In the genomic region with DNA sequence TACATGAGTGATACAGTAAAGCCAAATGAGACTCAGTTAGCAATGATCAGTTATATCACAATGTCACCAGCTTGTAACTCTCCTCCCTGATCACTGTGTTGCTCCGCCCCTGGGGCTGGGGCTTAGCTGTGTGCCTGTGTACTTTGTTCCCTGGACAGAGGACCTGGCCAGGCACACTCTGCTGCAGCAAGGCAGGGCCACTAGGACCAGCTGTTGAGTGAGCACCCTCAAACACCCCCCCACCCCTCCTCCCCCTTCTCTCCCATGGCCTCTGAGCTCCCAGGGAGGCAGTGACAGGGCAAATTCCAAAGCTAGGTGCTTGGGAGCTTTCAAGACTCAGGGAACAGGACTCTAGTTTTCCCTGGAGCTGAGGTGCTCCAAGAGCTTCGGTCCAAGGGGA, we compare ENCODE assay signal across 8 mouse cellular contexts.
A peak's percentile ranks its signal among the peaks of the same experiment; 100 is the strongest.
DNase-seq lines count a peak whose midpoint lies in the region; ATAC-seq and TF ChIP-seq lines count a peak whose summit lies in the region.
"Had no signal": no experiment of that assay in that cellular context is flagged by ENCODE, and none has a peak within 500 bp of the region (broad histone marks: within the 10 kb centered on the region; RNA-seq: fewer than 3 reads in every experiment).

No protein-coding gene starts in this region.

- H3K4me2 ChIP-seq in liver, embryonic 11.5 days: no peak overlapping the region
- no peak overlapping the region for H3K4me2 ChIP-seq in forebrain, embryonic 16.5 days (ENCODE audit: low read length)

- peaks cover 26% of the 10 kb centered on the region; the same call in 1 of the 2 replicates for H3K4me1 ChIP-seq in spleen, adult 2 months (ENCODE audit: control insufficient read depth, insufficient read depth, insufficient read length)
- H3K4me1 ChIP-seq in liver, embryonic 11.5 days (replicated peaks; ENCODE audit: control insufficient read depth, insufficient read depth, low read length): peaks cover 17% of the 10 kb centered on the region
- H3K4me1 ChIP-seq in forebrain, embryonic 16.5 days (replicated peaks; ENCODE audit: control insufficient read depth, insufficient read depth, low read length): peaks cover 5% of the 10 kb centered on the region; the same call in 1 of the 2 replicates

- no peak overlapping the region for H3K9ac ChIP-seq in liver, embryonic 11.5 days (ENCODE audit: low read depth, low read length)
- no peak overlapping the region for H3K9ac ChIP-seq in forebrain, embryonic 16.5 days (replicated peaks; ENCODE audit: low read depth, low read length)

- no peaks in the 10 kb centered on the region for H3K36me3 ChIP-seq in spleen, adult 2 months (ENCODE audit: control insufficient read depth, insufficient read depth, low read length)
- H3K36me3 ChIP-seq in liver, embryonic 11.5 days (ENCODE audit: control insufficient read depth, insufficient read depth, low read length): no peaks in the 10 kb centered on the region
- H3K36me3 ChIP-seq in forebrain, embryonic 16.5 days (ENCODE audit: control insufficient read depth, insufficient read depth): no peaks in the 10 kb centered on the region

- no peaks in the 10 kb centered on the region for H3K27me3 ChIP-seq in spleen, adult 2 months (ENCODE audit: control insufficient read depth, insufficient read depth, low read length)
- no peaks in the 10 kb centered on the region for H3K27me3 ChIP-seq in liver, embryonic 11.5 days (replicated peaks; ENCODE audit: control insufficient read depth, insufficient read depth, low read length)
- H3K27me3 ChIP-seq in forebrain, embryonic 16.5 days (replicated peaks; ENCODE audit: control insufficient read depth, insufficient read depth, low read length): no peaks in the 10 kb centered on the region

- H3K9me3 ChIP-seq in liver, embryonic 11.5 days (ENCODE audit: control insufficient read depth, low read length): no peaks in the 10 kb centered on the region
- no peaks in the 10 kb centered on the region for H3K9me3 ChIP-seq in forebrain, embryonic 16.5 days (ENCODE audit: control insufficient read depth, low read length)

- no peak for TF ChIP-seq CTCF in spleen, adult 2 months (IDR thresholded peaks at IDR 0.05; ENCODE audit: extremely low read depth, insufficient read depth, insufficient read length, insufficient replicate concordance)

- peak overlapping the region; percentile 72 for H3K27ac ChIP-seq in spleen, adult 2 months (ENCODE audit: insufficient read depth, low read length)
- peak overlapping the region; percentile 52; the same call in 1 of the 2 replicates for H3K27ac ChIP-seq in liver, embryonic 11.5 days (ENCODE audit: low read depth, low read length)
- H3K27ac ChIP-seq in forebrain, embryonic 16.5 days (ENCODE audit: low read length): no peak overlapping the region

- peak; percentile 68 for ATAC-seq in liver, embryonic 11.5 days (replicated peaks; ENCODE audit: low FRiP score)
- no peak for ATAC-seq in forebrain, embryonic 16.5 days

- DNase-seq in spleen, adult 2 months (ENCODE audit: low read depth in 1 of 2, low spot score in 2 of 2): no peak
- no peak for DNase-seq in spleen, adult 18-20 months
- DNase-seq in kidney, adult 8-10 months: peak; percentile 82 to 86
- no peak for DNase-seq in liver, embryonic 11.5 days (ENCODE audit: low spot score)
- DNase-seq in ovary, adult 18-20 months (ENCODE audit: low spot score): no peak
- no peak for DNase-seq in urinary bladder, postnatal 4 days (ENCODE audit: low spot score in 2 of 2)
- DNase-seq: thymus, postnatal 25 days had no signal

- no peak overlapping the region for H3K4me3 ChIP-seq in spleen, adult 2 months (ENCODE audit: extremely low read depth, insufficient read depth, insufficient read length)
- no peak overlapping the region for H3K4me3 ChIP-seq in liver, embryonic 11.5 days (ENCODE audit: low read depth, low read length)
- no peak overlapping the region for H3K4me3 ChIP-seq in forebrain, embryonic 16.5 days (replicated peaks; ENCODE audit: low read length)

- TF ChIP-seq POLR2A in spleen, adult 2 months (IDR thresholded peaks at IDR 0.05; ENCODE audit: low read depth, low read length): no peak

- 79% methylated on average over 2 of the region's 2 CpGs for WGBS in spleen, adult 2 months
- 78% methylated on average over 2 of the region's 2 CpGs for WGBS in liver, embryonic 11.5 days
- 93% methylated on average over 2 of the region's 2 CpGs for WGBS in forebrain, embryonic 16.5 days

Comparison
In these comparisons a context has a peak if more than half of its experiments do, and no peak if none do; other contexts are left out.
1. DNase-seq: peak in kidney, adult 8-10 months (2 of 2); none in spleen, adult 2 months (0 of 2), spleen, adult 18-20 months (0 of 2), liver, embryonic 11.5 days (single experiment), ovary, adult 18-20 months (single experiment) and urinary bladder, postnatal 4 days (0 of 2).